Mouse (Mus musculus) right cerebral cortex, postnatal 4 days (tissue): ENCODE results near the gene Iqcf6.

Experiments
- DNase-seq: peaks from one replicate; pipeline ENCODE4 v3.0.0-alpha.2; 2022

The Iqcf6 gene

DNA sequence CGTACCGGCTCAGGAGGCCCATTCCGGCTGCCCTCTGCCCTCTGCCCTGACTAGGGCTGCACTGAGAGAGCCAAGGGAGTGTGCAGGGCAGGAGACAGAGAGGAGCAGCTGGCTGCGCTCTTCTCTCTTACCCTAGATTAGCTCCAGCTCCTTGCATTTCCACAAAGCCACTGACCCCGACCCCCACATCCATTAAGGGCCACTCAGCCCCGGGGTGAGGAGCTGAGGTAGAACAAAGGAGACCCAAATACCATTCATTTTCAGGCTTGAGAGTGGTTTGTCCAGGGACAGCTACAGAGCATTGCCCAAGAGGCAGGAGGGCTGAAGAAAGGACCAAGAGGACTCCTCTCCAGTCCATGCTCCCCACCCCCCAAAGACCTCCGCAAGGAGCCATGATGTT is 33.1 kb downstream of the Iqcf6 start:
- DNase-seq = no peak

DNA sequence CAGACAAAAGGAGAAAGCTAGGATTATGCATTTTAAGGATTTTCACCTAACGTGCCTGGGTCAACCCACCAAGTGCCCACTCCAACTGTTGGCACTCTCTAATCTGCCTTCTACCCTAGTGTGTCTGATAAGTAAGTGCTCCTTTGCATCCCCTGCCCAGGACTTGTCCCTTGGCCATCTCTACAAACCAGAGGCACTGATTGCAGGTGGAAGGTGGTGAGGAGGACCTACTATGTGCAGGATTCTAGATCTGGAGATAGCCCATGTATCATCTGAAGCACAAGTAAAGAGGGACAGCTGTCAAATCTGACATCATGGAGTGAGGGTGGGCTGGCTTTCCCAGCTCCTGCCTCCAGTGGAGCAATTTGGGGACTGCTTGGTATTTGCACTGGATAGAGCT is 33.6 kb downstream of the Iqcf6 start:
- DNase-seq = no peak

DNA sequence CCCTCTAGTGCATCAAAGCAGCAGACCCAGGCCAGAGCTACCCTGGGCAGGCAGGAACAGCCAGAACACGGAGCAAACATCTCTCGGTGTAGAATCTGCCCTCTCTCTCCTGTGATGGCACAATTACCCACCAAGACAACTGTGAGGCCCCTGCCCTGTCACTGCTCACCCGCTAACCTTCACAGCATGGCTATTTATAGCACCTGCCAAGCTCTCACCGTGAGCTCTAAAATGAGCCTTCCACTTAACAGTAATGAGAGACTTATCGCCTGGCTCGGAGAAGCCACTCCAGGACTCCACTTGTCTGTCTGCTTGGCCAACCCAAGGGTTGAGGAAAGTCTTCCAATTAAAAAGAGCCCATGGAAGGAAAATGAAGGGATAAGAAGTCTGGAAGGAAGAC is 36.8 kb downstream of the Iqcf6 start:
- DNase-seq = no peak

DNA sequence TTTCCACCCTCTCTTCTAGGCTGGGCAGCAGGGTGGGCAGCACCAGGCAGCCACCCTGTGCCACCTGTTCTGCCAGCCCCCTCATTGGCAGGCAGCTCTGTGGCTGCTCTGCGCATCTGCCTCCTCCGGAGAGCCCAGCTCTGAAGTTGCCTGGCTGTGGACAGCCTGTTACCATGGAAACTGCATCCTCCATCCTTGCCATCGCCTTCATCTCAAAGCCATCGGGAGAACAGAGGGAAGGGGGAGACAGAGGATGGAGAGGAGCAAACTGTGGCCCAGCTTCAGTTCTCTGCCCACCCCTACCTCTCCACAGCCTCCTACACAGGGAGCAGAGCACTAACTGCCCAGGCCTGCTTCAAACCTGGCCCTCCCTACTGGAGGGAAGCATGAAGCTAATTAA is 38.1 kb downstream of the Iqcf6 start:
- DNase-seq = peak; percentile 47

DNA sequence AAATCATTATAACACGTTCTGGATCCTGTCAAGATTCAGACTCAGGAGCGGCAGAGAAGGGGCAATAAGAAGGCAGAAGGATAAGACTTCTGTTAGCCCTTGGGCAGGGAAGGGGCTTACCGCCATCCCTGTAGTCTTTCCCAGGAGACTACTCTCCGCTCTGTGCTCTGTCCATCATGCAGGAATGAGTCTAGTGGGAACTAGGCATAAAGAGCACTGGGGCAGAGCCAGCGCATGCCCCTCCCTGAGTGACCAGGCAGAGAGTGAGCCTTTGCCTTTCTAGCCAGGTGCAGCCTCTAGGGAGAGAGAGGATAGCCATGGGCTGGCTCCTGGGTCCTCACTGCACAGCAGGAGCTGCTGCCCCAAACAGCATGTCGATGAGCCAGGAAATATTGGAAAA is 38.5 kb downstream of the Iqcf6 start:
- DNase-seq = no peak

DNA sequence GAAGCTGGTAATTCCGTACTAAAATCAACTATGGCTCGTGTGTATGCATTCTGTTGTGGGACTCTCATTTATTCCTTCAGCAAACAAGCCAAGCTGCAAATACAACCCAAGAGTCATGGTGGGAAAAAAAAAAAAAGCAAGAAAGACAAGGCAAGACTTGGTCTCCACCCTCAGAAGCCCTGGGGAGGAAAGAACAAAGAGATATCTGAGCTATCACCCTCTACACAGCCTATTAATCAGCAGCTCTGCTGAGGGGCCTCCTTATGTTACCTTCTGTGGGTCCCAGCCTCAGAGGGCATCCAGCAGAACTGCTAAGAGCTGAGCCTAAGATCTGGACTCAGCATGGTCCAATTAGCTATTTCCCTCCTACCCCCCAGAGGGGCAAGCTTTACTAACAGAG is 47.5 kb downstream of the Iqcf6 start:
- DNase-seq = no peak

DNA sequence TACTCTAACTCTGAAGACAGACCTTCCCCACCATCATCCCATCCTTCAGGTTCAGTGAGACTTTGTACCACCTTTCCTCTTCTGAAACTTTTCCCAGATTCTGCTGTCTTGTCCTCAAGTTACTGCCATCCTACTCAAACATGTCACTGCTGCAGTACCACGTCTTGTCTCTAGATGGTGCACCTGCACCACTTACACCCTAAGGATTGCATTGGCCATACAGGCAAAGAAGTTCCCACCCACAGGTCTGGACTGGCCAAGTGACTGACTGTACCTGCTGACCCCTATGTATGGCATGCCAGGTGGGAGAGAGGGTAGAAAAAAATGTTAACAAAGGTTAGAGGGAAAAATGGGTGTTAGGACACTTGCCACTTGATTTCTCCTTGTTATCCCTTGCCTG is 49.1 kb downstream of the Iqcf6 start:
- DNase-seq = peak; percentile 82

DNA sequence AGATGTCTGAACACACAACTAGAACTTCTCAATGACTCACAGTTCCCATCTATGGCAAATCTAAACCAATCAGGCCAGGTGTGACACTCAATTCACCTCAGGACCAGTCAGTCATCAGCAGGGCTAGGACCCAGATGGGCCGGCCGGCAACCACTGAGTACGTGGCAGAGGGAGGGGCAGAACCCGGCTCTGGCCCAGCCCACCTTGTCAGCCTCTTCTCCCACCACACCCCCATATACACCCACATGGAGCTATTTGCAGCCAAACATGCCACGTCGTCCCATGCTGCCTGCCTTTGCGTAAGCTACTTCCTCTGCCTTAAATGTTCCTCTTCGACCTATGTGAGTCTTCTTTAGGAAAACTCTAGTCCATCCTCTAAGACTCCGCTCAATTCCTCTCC is 49.6 kb downstream of the Iqcf6 start:
- no peak for DNase-seq

DNA sequence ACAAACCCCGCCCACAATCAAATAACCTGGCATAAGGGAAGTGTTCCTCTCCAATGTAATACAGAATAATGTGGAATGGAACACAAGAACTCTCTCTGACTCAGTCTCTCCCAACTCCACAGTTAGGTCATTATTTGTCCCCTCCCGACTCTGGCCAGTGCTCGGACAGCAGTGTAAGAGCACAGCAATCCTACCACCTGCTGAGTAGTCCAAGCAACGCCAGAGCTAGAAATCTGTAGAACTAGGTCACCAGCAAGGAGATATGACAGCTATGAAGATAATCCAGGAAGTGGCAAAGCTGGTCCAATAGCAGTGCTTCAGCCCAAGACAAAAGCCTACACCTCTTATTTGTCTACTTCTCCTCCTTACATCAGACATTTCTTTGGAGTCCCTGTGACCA is 50.2 kb downstream of the Iqcf6 start:
- no peak for DNase-seq
